Mouse (Mus musculus): ENCODE measurements around the gene Gng2. TPM values are rescaled to one million over a fixed set of nuclear protein-coding genes. Genes with fewer than 3 reads are reported as not detected.

Gene Gng2
- polyA plus RNA-seq, 1 experiment = 117 TPM

DNA sequence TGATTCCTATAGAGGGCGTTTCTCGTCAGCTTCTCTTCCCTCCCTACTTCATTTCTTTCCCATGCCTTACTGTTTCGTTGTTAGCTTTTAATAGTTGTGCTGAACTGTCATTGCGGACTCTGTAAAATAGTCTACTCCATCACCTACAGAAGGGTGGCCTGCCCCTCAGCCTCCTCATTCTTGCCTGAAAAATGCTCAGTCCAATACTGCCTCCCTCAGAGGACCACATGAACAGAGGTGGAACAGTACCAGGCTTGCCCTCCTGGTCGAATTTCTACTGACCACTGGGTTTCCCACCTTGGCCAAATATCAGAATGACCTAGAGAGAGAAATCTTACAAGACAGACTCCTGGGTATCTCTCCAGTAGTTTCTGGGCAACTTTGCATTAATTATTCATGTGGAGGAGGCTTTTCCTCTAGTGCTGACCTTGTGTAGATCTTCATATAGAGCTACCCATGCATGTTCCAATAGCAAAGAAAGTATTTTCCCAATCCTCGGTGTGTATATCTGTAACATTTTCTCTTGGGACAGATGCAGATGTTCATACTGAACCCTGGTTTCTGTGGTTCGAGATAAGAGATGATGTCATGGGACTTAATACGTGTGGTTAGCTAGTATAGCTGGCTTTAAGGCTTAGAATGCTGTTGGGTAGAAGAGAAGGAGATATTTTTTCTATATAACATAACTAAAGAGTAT is 15.6 kb upstream of the Gng2 start:
- no peak overlapping the region for H3K9ac ChIP-seq (ENCODE audit: low read depth, poor library complexity, severe bottlenecking)
- no peaks in the 10 kb centered on the region for H3K27me3 ChIP-seq (ENCODE audit: control insufficient read depth, insufficient read depth, low read length, poor library complexity, severe bottlenecking)
- no peaks in the 10 kb centered on the region for H3K36me3 ChIP-seq (ENCODE audit: control insufficient read depth, insufficient read depth, low read length, poor library complexity, severe bottlenecking)
- no peaks in the 10 kb centered on the region for H3K9me3 ChIP-seq (replicated peaks; ENCODE audit: control insufficient read depth, insufficient read depth, low read length, poor library complexity, severe bottlenecking)
- H3K27ac ChIP-seq (ENCODE audit: insufficient read depth, low read length) = no peak overlapping the region
- TF ChIP-seq CTCF (IDR thresholded peaks at IDR 0.05; ENCODE audit: low read depth, low read length) (no peak), POLR2A (IDR thresholded peaks at IDR 0.05; ENCODE audit: insufficient read depth, low read length) (no peak), EP300 (IDR thresholded peaks at IDR 0.05; ENCODE audit: insufficient read depth, low read depth, low read length) (no peak)
- H3K4me1 ChIP-seq (ENCODE audit: control insufficient read depth, insufficient read depth, low read length) = no peaks in the 10 kb centered on the region
- no peak overlapping the region for H3K4me3 ChIP-seq (ENCODE audit: low read depth, low read length)

DNA sequence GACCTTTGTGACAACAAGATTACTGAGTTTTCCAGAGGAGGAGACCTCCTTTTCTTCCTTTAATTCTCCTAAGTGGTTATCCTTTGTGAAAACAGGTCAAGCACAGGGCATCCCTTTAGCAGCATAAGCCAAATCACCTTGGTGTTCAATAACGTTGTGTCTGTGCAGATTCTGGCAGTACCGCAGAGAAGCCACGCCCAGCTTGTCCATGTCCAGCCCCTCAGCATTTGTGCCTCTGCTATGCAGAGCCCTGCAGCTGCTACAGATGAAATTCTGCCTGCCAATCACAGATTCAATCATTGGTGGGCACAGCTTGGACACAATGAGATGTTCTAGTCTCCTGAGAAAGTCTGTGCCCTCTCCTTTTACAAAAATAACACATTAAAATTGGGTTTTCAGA is 14.4 kb upstream of the Gng2 start:
- Histone ChIP-seq H3K4me1 (ENCODE audit: control insufficient read depth, insufficient read depth, low read length) (no peaks in the 10 kb centered on the region), H3K36me3 (ENCODE audit: control insufficient read depth, insufficient read depth, low read length, poor library complexity, severe bottlenecking) (no peaks in the 10 kb centered on the region), H3K9me3 (replicated peaks; ENCODE audit: control insufficient read depth, insufficient read depth, low read length, poor library complexity, severe bottlenecking) (no peaks in the 10 kb centered on the region), H3K27me3 (ENCODE audit: control insufficient read depth, insufficient read depth, low read length, poor library complexity, severe bottlenecking) (no peaks in the 10 kb centered on the region), H3K9ac (ENCODE audit: low read depth, poor library complexity, severe bottlenecking) (no peak overlapping the region), H3K4me3 (ENCODE audit: low read depth, low read length) (no peak overlapping the region), H3K27ac (ENCODE audit: insufficient read depth, low read length) (no peak overlapping the region)
- TF ChIP-seq POLR2A (IDR thresholded peaks at IDR 0.05; ENCODE audit: insufficient read depth, low read length) (no peak), EP300 (IDR thresholded peaks at IDR 0.05; ENCODE audit: insufficient read depth, low read depth, low read length) (no peak), CTCF (IDR thresholded peaks at IDR 0.05; ENCODE audit: low read depth, low read length) (no peak)

DNA sequence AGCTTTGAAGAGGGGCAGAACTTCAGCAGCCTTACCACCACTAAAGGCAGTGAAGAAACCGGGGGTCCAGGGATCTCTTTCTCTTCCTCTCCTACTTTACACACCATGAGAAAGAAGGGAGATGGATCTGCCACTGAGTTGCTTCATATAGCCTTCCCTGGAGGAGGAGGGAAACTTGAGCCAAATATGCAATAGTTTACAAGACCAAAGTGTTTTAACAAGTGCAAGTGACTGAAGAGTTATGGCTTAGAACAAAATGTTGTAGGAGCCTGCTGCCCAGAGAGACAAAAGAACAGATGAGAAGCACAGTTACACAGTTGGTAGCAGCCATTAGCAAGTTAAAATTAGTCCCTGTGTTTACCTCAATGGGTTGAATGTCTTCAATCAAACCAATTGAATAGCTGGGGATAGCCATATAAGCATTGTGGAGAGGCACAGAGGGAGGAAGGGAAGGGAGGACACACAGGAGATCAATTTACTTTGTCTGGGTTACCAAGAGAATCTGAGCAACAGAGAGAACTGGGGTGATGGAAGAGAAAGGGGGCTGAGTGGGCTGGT is 13.1 kb upstream of the Gng2 start:
- no peaks in the 10 kb centered on the region for H3K36me3 ChIP-seq (ENCODE audit: control insufficient read depth, insufficient read depth, low read length, poor library complexity, severe bottlenecking)
- no peak overlapping the region for H3K4me3 ChIP-seq (ENCODE audit: low read depth, low read length)
- H3K27me3 ChIP-seq (ENCODE audit: control insufficient read depth, insufficient read depth, low read length, poor library complexity, severe bottlenecking) = no peaks in the 10 kb centered on the region
- no peak overlapping the region for H3K27ac ChIP-seq (ENCODE audit: insufficient read depth, low read length)
- H3K9ac ChIP-seq (ENCODE audit: low read depth, poor library complexity, severe bottlenecking) = no peak overlapping the region
- peaks cover 5% of the 10 kb centered on the region for H3K4me1 ChIP-seq (ENCODE audit: control insufficient read depth, insufficient read depth, low read length)
- no peaks in the 10 kb centered on the region for H3K9me3 ChIP-seq (replicated peaks; ENCODE audit: control insufficient read depth, insufficient read depth, low read length, poor library complexity, severe bottlenecking)
- TF ChIP-seq POLR2A (IDR thresholded peaks at IDR 0.05; ENCODE audit: insufficient read depth, low read length) = no peak
- TF ChIP-seq CTCF (IDR thresholded peaks at IDR 0.05; ENCODE audit: low read depth, low read length) = no peak
- no peak for TF ChIP-seq EP300 (IDR thresholded peaks at IDR 0.05; ENCODE audit: insufficient read depth, low read depth, low read length)

DNA sequence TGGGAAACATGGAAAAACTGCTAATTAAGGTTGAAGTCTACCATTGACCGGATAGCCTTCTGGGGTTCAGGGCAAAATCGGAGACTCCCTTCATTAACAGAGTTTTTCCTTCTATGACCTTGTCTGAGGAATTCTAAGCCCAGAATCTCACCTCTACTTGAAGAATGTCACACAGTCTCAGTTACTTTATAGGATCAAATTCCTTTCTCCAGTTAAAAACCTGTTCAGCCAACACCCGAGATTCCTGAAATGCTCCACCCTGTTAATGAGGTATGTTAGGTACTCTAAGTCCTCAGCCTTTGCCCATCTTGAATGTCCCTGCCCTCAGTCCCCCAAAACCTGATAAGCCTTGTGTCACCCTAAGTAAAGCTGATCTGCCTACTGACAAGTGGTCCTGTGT is 11.0 kb upstream of the Gng2 start:
- Histone ChIP-seq H3K4me1 (ENCODE audit: control insufficient read depth, insufficient read depth, low read length) (peaks cover 7% of the 10 kb centered on the region), H3K9me3 (replicated peaks; ENCODE audit: control insufficient read depth, insufficient read depth, low read length, poor library complexity, severe bottlenecking) (no peaks in the 10 kb centered on the region), H3K27me3 (ENCODE audit: control insufficient read depth, insufficient read depth, low read length, poor library complexity, severe bottlenecking) (no peaks in the 10 kb centered on the region), H3K36me3 (ENCODE audit: control insufficient read depth, insufficient read depth, low read length, poor library complexity, severe bottlenecking) (no peaks in the 10 kb centered on the region), H3K27ac (ENCODE audit: insufficient read depth, low read length) (no peak overlapping the region), H3K4me3 (ENCODE audit: low read depth, low read length) (no peak overlapping the region), H3K9ac (ENCODE audit: low read depth, poor library complexity, severe bottlenecking) (no peak overlapping the region)
- TF ChIP-seq CTCF (IDR thresholded peaks at IDR 0.05; ENCODE audit: low read depth, low read length) (no peak), POLR2A (IDR thresholded peaks at IDR 0.05; ENCODE audit: insufficient read depth, low read length) (no peak), EP300 (IDR thresholded peaks at IDR 0.05; ENCODE audit: insufficient read depth, low read depth, low read length) (no peak)

DNA sequence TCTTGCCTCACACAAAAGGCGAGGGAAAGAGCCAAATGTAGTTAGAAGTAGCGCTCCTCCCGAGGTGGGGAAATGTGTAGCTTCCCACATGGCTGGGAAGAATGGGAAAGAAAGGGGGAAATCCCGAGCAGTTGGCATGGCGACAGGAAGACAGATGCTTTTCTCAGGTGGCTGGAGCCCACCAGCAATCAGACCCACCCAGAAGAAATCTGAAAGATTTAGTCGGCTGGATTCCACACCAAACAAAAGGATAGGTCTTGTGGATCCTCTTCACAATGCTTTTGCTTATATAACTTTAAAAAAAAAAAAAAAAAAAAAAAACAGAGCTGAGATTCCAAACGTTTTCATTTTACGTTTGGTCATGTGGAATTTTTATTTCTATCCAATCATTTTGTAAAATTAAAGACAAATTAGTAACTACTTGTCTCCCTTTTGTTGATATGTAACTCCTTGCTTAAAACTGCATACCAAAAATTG is 10.0 kb upstream of the Gng2 start:
- Histone ChIP-seq H3K36me3 (ENCODE audit: control insufficient read depth, insufficient read depth, low read length, poor library complexity, severe bottlenecking) (no peaks in the 10 kb centered on the region), H3K9ac (ENCODE audit: low read depth, poor library complexity, severe bottlenecking) (no peak overlapping the region), H3K4me3 (ENCODE audit: low read depth, low read length) (no peak overlapping the region; the same call in 1 of the 2 replicates), H3K27ac (ENCODE audit: insufficient read depth, low read length) (peak overlapping the region; percentile 49; the same call in 1 of the 2 replicates), H3K9me3 (replicated peaks; ENCODE audit: control insufficient read depth, insufficient read depth, low read length, poor library complexity, severe bottlenecking) (no peaks in the 10 kb centered on the region), H3K4me1 (ENCODE audit: control insufficient read depth, insufficient read depth, low read length) (peaks cover 7% of the 10 kb centered on the region), H3K27me3 (ENCODE audit: control insufficient read depth, insufficient read depth, low read length, poor library complexity, severe bottlenecking) (no peaks in the 10 kb centered on the region)
- TF ChIP-seq EP300 (IDR thresholded peaks at IDR 0.05; ENCODE audit: insufficient read depth, low read depth, low read length) = no peak

DNA sequence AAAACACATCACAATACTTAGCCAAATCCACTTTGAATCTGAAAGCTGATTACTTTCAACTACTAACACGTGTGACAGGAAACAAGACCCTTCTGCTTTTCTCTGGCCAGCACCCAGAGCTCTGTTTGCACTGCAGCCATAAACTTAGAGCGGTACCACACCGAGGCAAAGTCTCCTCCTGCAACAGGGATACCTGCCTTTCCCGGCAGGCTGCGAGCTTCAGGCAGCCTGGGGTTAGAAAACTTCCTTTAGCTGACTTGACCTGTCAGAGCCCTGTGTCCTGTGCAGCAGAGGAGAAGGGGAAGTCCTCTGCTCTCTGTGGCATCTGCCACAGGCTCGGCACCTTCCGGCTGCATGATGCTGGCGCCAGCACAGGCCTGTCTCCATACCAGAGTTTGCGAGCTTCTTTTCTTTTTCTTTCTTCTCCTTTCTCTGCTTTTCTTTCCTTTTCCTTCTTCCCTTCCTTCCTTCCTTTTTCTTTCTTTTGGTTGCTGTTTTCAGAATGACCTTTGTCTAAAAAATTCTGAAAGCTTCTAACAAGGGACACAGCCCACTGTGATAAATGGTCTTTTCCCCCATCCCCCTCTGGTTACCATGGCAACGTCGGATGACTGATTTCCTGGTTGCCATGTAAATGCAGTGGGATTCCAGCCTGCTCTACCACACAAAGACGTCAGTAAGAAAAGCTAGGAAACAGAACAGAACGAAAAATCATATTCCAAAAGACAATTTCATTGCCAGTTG is 9.4 kb upstream of the Gng2 start:
- no peak overlapping the region for H3K9ac ChIP-seq (ENCODE audit: low read depth, poor library complexity, severe bottlenecking)
- H3K27me3 ChIP-seq (ENCODE audit: control insufficient read depth, insufficient read depth, low read length, poor library complexity, severe bottlenecking) = no peaks in the 10 kb centered on the region
- peak overlapping the region; percentile 32; the same call in 1 of the 2 replicates for H3K4me3 ChIP-seq (ENCODE audit: low read depth, low read length)
- no peak for TF ChIP-seq CTCF (IDR thresholded peaks at IDR 0.05; ENCODE audit: low read depth, low read length)
- no peak for TF ChIP-seq EP300 (IDR thresholded peaks at IDR 0.05; ENCODE audit: insufficient read depth, low read depth, low read length)
- no peak for TF ChIP-seq POLR2A (IDR thresholded peaks at IDR 0.05; ENCODE audit: insufficient read depth, low read length)
- peak overlapping the region; percentile 49; the same call in 1 of the 2 replicates for H3K27ac ChIP-seq (ENCODE audit: insufficient read depth, low read length)
- no peaks in the 10 kb centered on the region for H3K36me3 ChIP-seq (ENCODE audit: control insufficient read depth, insufficient read depth, low read length, poor library complexity, severe bottlenecking)
- peaks cover 7% of the 10 kb centered on the region for H3K4me1 ChIP-seq (ENCODE audit: control insufficient read depth, insufficient read depth, low read length)
- no peaks in the 10 kb centered on the region for H3K9me3 ChIP-seq (replicated peaks; ENCODE audit: control insufficient read depth, insufficient read depth, low read length, poor library complexity, severe bottlenecking)

Data from ES-Bruce4 (cell line).